Mouse (Mus musculus) hindbrain, embryonic 15.5 days (tissue): ENCODE results near the gene Gm2012. TPM values are rescaled to one million over a fixed set of nuclear protein-coding genes. Genes with fewer than 3 reads are reported as not detected.
"Not testable (repeated sequence)": the region's sequence is repeated elsewhere in the genome, so short reads cannot be mapped to it uniquely, and the experiment has no call there.

Source experiments
- ATAC-seq: fragments of 200-750 bp; cut with Nextera tagmentation; 2 replicates; pipeline ENCODE4 v1.8.0; 2017; ENCODE audit warnings: low read depth, moderate number of reproducible peaks, moderate TSS enrichment; ENCODE audit not compliant: low FRiP score
- H3K27ac ChIP-seq: fragments of 300-500 bp; sonication (generic); replicated peaks from 2 replicates; pipeline ENCODE4 v1.5.1; 2015; ENCODE audit warnings: mild to moderate bottlenecking, inconsistent platforms
- H3K27me3 ChIP-seq: fragments of 300-500 bp; sonication (generic); 2 replicates; pipeline ENCODE4 v1.6.1; 2015; ENCODE audit warnings: control low read depth, inconsistent platforms
- H3K36me3 ChIP-seq: fragments of 300-500 bp; sonication (generic); 2 replicates; pipeline ENCODE4 v1.6.1; 2015; ENCODE audit warnings: control low read depth, inconsistent platforms
- H3K4me1 ChIP-seq: fragments of 300-500 bp; sonication (generic); replicated peaks from 2 replicates; pipeline ENCODE4 v1.6.1; 2015; ENCODE audit warnings: control low read depth, inconsistent platforms
- H3K4me2 ChIP-seq: fragments of 300-500 bp; sonication (generic); 2 replicates; pipeline ENCODE4 v1.6.1; 2015; ENCODE audit warnings: moderate library complexity, mild to moderate bottlenecking, inconsistent platforms
- H3K4me3 ChIP-seq: fragments of 300-500 bp; sonication (generic); 2 replicates; pipeline ENCODE4 v1.5.1; 2015; ENCODE audit warnings: mild to moderate bottlenecking, inconsistent platforms
- H3K9ac ChIP-seq: fragments of 300-500 bp; sonication (generic); 2 replicates; pipeline ENCODE4 v1.6.1; 2015; ENCODE audit warnings: inconsistent platforms
- H3K9me3 ChIP-seq: fragments of 300-500 bp; sonication (generic); 2 replicates; pipeline ENCODE4 v1.6.1; 2016; ENCODE audit warnings: control low read depth, inconsistent platforms
- WGBS: fragments of 180-500 bp; shearing (Covaris S2); methylation state at CpG from one replicate; pipeline ENCODE4 v1.1.7; 2015; 5-methylcytosine and 5-hydroxymethylcytosine counted together
- microRNA-seq: library from miRNA; unstranded; fragments of <30 nt; microRNA quantifications from one replicate; pipeline ENCODE4, GENCODE M21; 2016
- polyA plus RNA-seq: library from polyadenylated mRNA; unstranded; fragments of >200 nt; fragmentation: Nextera tagmentation; extraction: Ambion mirVana; gene quantifications from 2 replicates; pipeline ENCODE4 v1.2.1, GENCODE M21; 2015

The Gm2012 gene
- polyA plus RNA-seq, result not detected in 2 replicates

- not testable (repeated sequence) for H3K9me3 ChIP-seq, H3K4me2 ChIP-seq, H3K36me3 ChIP-seq, H3K27ac ChIP-seq, H3K9ac ChIP-seq, H3K4me1 ChIP-seq, H3K27me3 ChIP-seq, ATAC-seq, H3K4me3 ChIP-seq
- WGBS, result 89% methylated on average over 1 of the region's 5 CpGs
These were observed at the start of gene Gm2012 for GRCm38 (mm10) chrX:26231255-26231654. Gene Gm2012 (minus strand): TSS chrX:26231355.

DNA sequence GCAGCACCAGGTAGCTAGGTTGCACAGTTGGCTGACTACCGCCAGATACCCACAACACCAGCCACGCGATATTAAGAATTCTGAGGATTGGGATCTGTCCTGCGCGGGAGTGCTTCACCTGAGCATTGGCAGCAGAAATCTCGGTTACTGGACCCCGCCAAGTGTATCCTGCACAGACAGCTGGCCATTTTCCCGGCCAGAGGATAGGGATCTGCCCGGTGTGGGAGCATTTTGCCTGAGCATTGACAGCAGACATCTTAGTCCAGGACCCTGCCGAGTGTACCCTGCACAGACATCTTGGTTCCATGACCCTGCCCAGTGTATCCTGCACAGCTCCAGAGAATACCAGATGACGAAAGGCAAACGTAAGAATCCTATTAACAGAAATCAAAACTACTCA is 72.0 kb downstream of the Gm2012 start:
- not testable (repeated sequence) for H3K4me2 ChIP-seq, H3K9ac ChIP-seq, H3K27ac ChIP-seq, H3K27me3 ChIP-seq, H3K36me3 ChIP-seq, H3K9me3 ChIP-seq, H3K4me3 ChIP-seq, H3K4me1 ChIP-seq, ATAC-seq
- WGBS, result 79% methylated on average over 12 of the region's 12 CpGs

Small RNAs within 50 kb of the gene (microRNA-seq; reads per million reads assigned to microRNA genes)
- gene Gm26302, result not detected

Other genes starting within 250 kb of the Gm2012 start
- not detected in 2 replicates for gene Gm5168, start 180.3 kb downstream of the Gm2012 start, polyA plus RNA-seq
- not detected in 2 replicates for gene Gm2030, start 78.7 kb upstream of the Gm2012 start, polyA plus RNA-seq